Mouse (Mus musculus): ENCODE results near the gene Dpy30. TPM values are rescaled to one million over a fixed set of nuclear protein-coding genes. Genes with fewer than 3 reads are reported as not detected.

The Dpy30 gene
- polyA plus RNA-seq, 1 experiment from 2014 or later: 188 TPM

- no peak overlapping the region for H3K27ac ChIP-seq (replicated peaks in 1 of 2; ENCODE audit: control insufficient read depth in 1 of 2, insufficient read depth in 1 of 2, low read depth in 2 of 2, low read length in 2 of 2)
- H3K4me1 ChIP-seq (ENCODE audit: control insufficient read depth in 2 of 2, insufficient read depth in 2 of 2, low read length in 2 of 2): peaks cover 7 to 18% of the 10 kb centered on the region in 2 experiments
- no peak overlapping the region for H3K4me3 ChIP-seq (ENCODE audit: control insufficient read depth in 1 of 2, insufficient read depth in 1 of 2, low read depth in 1 of 2, low read length in 2 of 2)
- no peaks in the 10 kb centered on the region for H3K9me3 ChIP-seq (ENCODE audit: control insufficient read depth, low read length)
- H3K27me3 ChIP-seq (ENCODE audit: control insufficient read depth, insufficient read depth, low read length): no peaks in the 10 kb centered on the region
- 67% methylated on average over 2 of the region's 2 CpGs for WGBS
- H3K4me2 ChIP-seq (ENCODE audit: low read length): no peak overlapping the region
- ATAC-seq (ENCODE audit: insufficient number of reproducible peaks, insufficient read depth, low FRiP score, low read depth): no peak
- no peaks in the 10 kb centered on the region; the same call in 1 of the 2 replicates for H3K36me3 ChIP-seq (ENCODE audit: control insufficient read depth, insufficient read depth, low read length)
- H3K9ac ChIP-seq (ENCODE audit: low read length): no peak overlapping the region
These were observed 39.2 kb downstream of the Dpy30 start for GRCm38 (mm10) chr17:74284397-74285115.

GRCm38 (mm10) chr17:74282024-74282423 lies 41.7 kb downstream of the Dpy30 start:
- peaks cover 0 to 17% of the 10 kb centered on the region in 2 experiments; a peak in 3 of 4 replicates for H3K4me1 ChIP-seq (ENCODE audit: control insufficient read depth in 2 of 2, insufficient read depth in 2 of 2, low read length in 2 of 2)
- no peak overlapping the region for H3K4me2 ChIP-seq (ENCODE audit: low read length)
- H3K9ac ChIP-seq (ENCODE audit: low read length): no peak overlapping the region
- 93% methylated on average over 3 of the region's 3 CpGs for WGBS
- no peak for ATAC-seq (ENCODE audit: insufficient number of reproducible peaks, insufficient read depth, low FRiP score, low read depth)
- H3K27me3 ChIP-seq (ENCODE audit: control insufficient read depth, insufficient read depth, low read length): no peaks in the 10 kb centered on the region
- no peak overlapping the region for H3K4me3 ChIP-seq (ENCODE audit: control insufficient read depth in 1 of 2, insufficient read depth in 1 of 2, low read depth in 1 of 2, low read length in 2 of 2)
- no peaks in the 10 kb centered on the region for H3K9me3 ChIP-seq (ENCODE audit: control insufficient read depth, low read length)
- H3K27ac ChIP-seq (replicated peaks in 1 of 2; ENCODE audit: control insufficient read depth in 1 of 2, insufficient read depth in 1 of 2, low read depth in 2 of 2, low read length in 2 of 2): no peak overlapping the region
- no peaks in the 10 kb centered on the region; the same call in 1 of the 2 replicates for H3K36me3 ChIP-seq (ENCODE audit: control insufficient read depth, insufficient read depth, low read length)

- Histone ChIP-seq H3K9ac (ENCODE audit: low read length) (no peak overlapping the region), H3K9me3 (ENCODE audit: control insufficient read depth, low read length) (no peaks in the 10 kb centered on the region), H3K27me3 (ENCODE audit: control insufficient read depth, insufficient read depth, low read length) (no peaks in the 10 kb centered on the region), H3K4me3 (ENCODE audit: control insufficient read depth in 1 of 2, insufficient read depth in 1 of 2, low read depth in 1 of 2, low read length in 2 of 2) (no peak overlapping the region), H3K4me2 (ENCODE audit: low read length) (no peak overlapping the region), H3K4me1 (ENCODE audit: control insufficient read depth in 2 of 2, insufficient read depth in 2 of 2, low read length in 2 of 2) (peaks cover 0 to 13% of the 10 kb centered on the region in 2 experiments; a peak in 2 of 4 replicates), H3K27ac (replicated peaks in 1 of 2; ENCODE audit: control insufficient read depth in 1 of 2, insufficient read depth in 1 of 2, low read depth in 2 of 2, low read length in 2 of 2) (no peak overlapping the region), H3K36me3 (ENCODE audit: control insufficient read depth, insufficient read depth, low read length) (no peaks in the 10 kb centered on the region; the same call in 1 of the 2 replicates)
- ATAC-seq (ENCODE audit: insufficient number of reproducible peaks, insufficient read depth, low FRiP score, low read depth): no peak
- 88% methylated on average over 8 of the region's 8 CpGs for WGBS
These were observed 44.5 kb downstream of the Dpy30 start for GRCm38 (mm10) chr17:74278966-74279869.

- WGBS: 54% methylated on average over 3 of the region's 3 CpGs
- Histone ChIP-seq H3K9ac (ENCODE audit: low read length) (no peak overlapping the region), H3K36me3 (ENCODE audit: control insufficient read depth, insufficient read depth, low read length) (no peaks in the 10 kb centered on the region), H3K9me3 (ENCODE audit: control insufficient read depth, low read length) (no peaks in the 10 kb centered on the region), H3K27me3 (ENCODE audit: control insufficient read depth, insufficient read depth, low read length) (no peaks in the 10 kb centered on the region), H3K4me2 (ENCODE audit: low read length) (no peak overlapping the region), H3K4me3 (ENCODE audit: control insufficient read depth in 1 of 2, insufficient read depth in 1 of 2, low read depth in 1 of 2, low read length in 2 of 2) (no peak overlapping the region), H3K27ac (replicated peaks in 1 of 2; ENCODE audit: control insufficient read depth in 1 of 2, insufficient read depth in 1 of 2, low read depth in 2 of 2, low read length in 2 of 2) (no peak overlapping the region), H3K4me1 (ENCODE audit: control insufficient read depth in 2 of 2, insufficient read depth in 2 of 2, low read length in 2 of 2) (peaks cover 3 to 31% of the 10 kb centered on the region in 2 experiments; a peak in 2 of 4 replicates)
- no peak for ATAC-seq (ENCODE audit: insufficient number of reproducible peaks, insufficient read depth, low FRiP score, low read depth)
These were observed 49.3 kb downstream of the Dpy30 start for GRCm38 (mm10) chr17:74274471-74274870.

GRCm38 (mm10) chr17:74272683-74273205 lies 51.0 kb downstream of the Dpy30 start:
- ATAC-seq (ENCODE audit: insufficient number of reproducible peaks, insufficient read depth, low FRiP score, low read depth): no peak
- H3K4me2 ChIP-seq (ENCODE audit: low read length): no peak overlapping the region

GRCm38 (mm10) chr17:74271541-74272268 lies 52.0 kb downstream of the Dpy30 start:
- no peaks in the 10 kb centered on the region for H3K27me3 ChIP-seq (ENCODE audit: control insufficient read depth, insufficient read depth, low read length)
- WGBS: 84% methylated on average over 3 of the region's 3 CpGs
- H3K4me1 ChIP-seq (ENCODE audit: control insufficient read depth in 2 of 2, insufficient read depth in 2 of 2, low read length in 2 of 2): peaks cover 3 to 25% of the 10 kb centered on the region in 2 experiments; a peak in 2 of 4 replicates
- H3K36me3 ChIP-seq (ENCODE audit: control insufficient read depth, insufficient read depth, low read length): no peaks in the 10 kb centered on the region
- no peak overlapping the region for H3K9ac ChIP-seq (ENCODE audit: low read length)
- H3K4me3 ChIP-seq (ENCODE audit: control insufficient read depth in 1 of 2, insufficient read depth in 1 of 2, low read depth in 1 of 2, low read length in 2 of 2): no peak overlapping the region
- H3K27ac ChIP-seq (replicated peaks in 1 of 2; ENCODE audit: control insufficient read depth in 1 of 2, insufficient read depth in 1 of 2, low read depth in 2 of 2, low read length in 2 of 2): no peak overlapping the region
- no peaks in the 10 kb centered on the region for H3K9me3 ChIP-seq (ENCODE audit: control insufficient read depth, low read length)
- no peak overlapping the region for H3K4me2 ChIP-seq (ENCODE audit: low read length)
- no peak for ATAC-seq (ENCODE audit: insufficient number of reproducible peaks, insufficient read depth, low FRiP score, low read depth)

More at GRCm38 (mm10) chr17:74272683-74273205, 51.0 kb downstream of the Dpy30 start:
- H3K27ac ChIP-seq (replicated peaks in 1 of 2; ENCODE audit: control insufficient read depth in 1 of 2, insufficient read depth in 1 of 2, low read depth in 2 of 2, low read length in 2 of 2): no peak overlapping the region
- H3K9ac ChIP-seq (ENCODE audit: low read length): no peak overlapping the region
- 49% methylated on average over 16 of the region's 16 CpGs for WGBS
- H3K36me3 ChIP-seq (ENCODE audit: control insufficient read depth, insufficient read depth, low read length): no peaks in the 10 kb centered on the region
- H3K4me3 ChIP-seq (ENCODE audit: control insufficient read depth in 1 of 2, insufficient read depth in 1 of 2, low read depth in 1 of 2, low read length in 2 of 2): no peak overlapping the region
- no peaks in the 10 kb centered on the region for H3K9me3 ChIP-seq (ENCODE audit: control insufficient read depth, low read length)
- peaks cover 3 to 25% of the 10 kb centered on the region in 2 experiments; a peak in 2 of 4 replicates for H3K4me1 ChIP-seq (ENCODE audit: control insufficient read depth in 2 of 2, insufficient read depth in 2 of 2, low read length in 2 of 2)
- no peaks in the 10 kb centered on the region for H3K27me3 ChIP-seq (ENCODE audit: control insufficient read depth, insufficient read depth, low read length)

- no peak overlapping the region for H3K4me2 ChIP-seq (ENCODE audit: low read length)
- no peaks in the 10 kb centered on the region for H3K36me3 ChIP-seq (ENCODE audit: control insufficient read depth, insufficient read depth, low read length)
- WGBS: 49% methylated on average over 2 of the region's 2 CpGs
- H3K4me1 ChIP-seq (ENCODE audit: control insufficient read depth in 2 of 2, insufficient read depth in 2 of 2, low read length in 2 of 2): peaks cover 5 to 34% of the 10 kb centered on the region in 2 experiments
- H3K4me3 ChIP-seq (ENCODE audit: control insufficient read depth in 1 of 2, insufficient read depth in 1 of 2, low read depth in 1 of 2, low read length in 2 of 2): no peak overlapping the region
- no peaks in the 10 kb centered on the region for H3K9me3 ChIP-seq (ENCODE audit: control insufficient read depth, low read length)
- ATAC-seq (ENCODE audit: insufficient number of reproducible peaks, insufficient read depth, low FRiP score, low read depth): no peak
- H3K9ac ChIP-seq (ENCODE audit: low read length): no peak overlapping the region
- H3K27ac ChIP-seq (replicated peaks in 1 of 2; ENCODE audit: control insufficient read depth in 1 of 2, insufficient read depth in 1 of 2, low read depth in 2 of 2, low read length in 2 of 2): no peak overlapping the region
- H3K27me3 ChIP-seq (ENCODE audit: control insufficient read depth, insufficient read depth, low read length): no peaks in the 10 kb centered on the region
These were observed 53.5 kb downstream of the Dpy30 start for GRCm38 (mm10) chr17:74270205-74270604.
